Mouse (Mus musculus) intestine, postnatal 0 days (tissue): ENCODE results near the gene Lias. TPM values are rescaled to one million over a fixed set of nuclear protein-coding genes. Genes with fewer than 3 reads are reported as not detected.

Source experiments
- ATAC-seq: fragments of 200-750 bp; cut with Nextera tagmentation; 2 replicates; pipeline ENCODE4 v1.8.0; 2017; ENCODE audit warnings: mild to moderate bottlenecking, moderate TSS enrichment, moderate library complexity
- H3K27ac ChIP-seq: fragments of 300-500 bp; sonication (generic); 2 replicates; pipeline ENCODE4 v1.5.1; 2014; ENCODE audit warnings: mild to moderate bottlenecking, low read depth, low read length, moderate library complexity
- H3K27me3 ChIP-seq: fragments of 300-500 bp; sonication (generic); replicated peaks from 2 replicates; pipeline ENCODE4 v1.6.1; 2014; ENCODE audit warnings: low read length, mixed read lengths; ENCODE audit not compliant: control insufficient read depth, insufficient read depth
- H3K36me3 ChIP-seq: fragments of 300-500 bp; sonication (generic); 2 replicates; pipeline ENCODE4 v1.6.1; 2014; ENCODE audit warnings: mild to moderate bottlenecking, moderate library complexity; ENCODE audit not compliant: control insufficient read depth, insufficient read depth
- H3K4me1 ChIP-seq: fragments of 300-500 bp; sonication (generic); replicated peaks from 2 replicates; pipeline ENCODE4 v1.6.1; 2014; ENCODE audit warnings: antibody characterized with exemption, low read length, mixed read lengths; ENCODE audit not compliant: control insufficient read depth, insufficient read depth
- H3K4me2 ChIP-seq: fragments of 300-500 bp; sonication (generic); replicated peaks from 2 replicates; pipeline ENCODE4 v1.6.1; 2014; ENCODE audit warnings: low read depth, mild to moderate bottlenecking, moderate library complexity
- H3K4me3 ChIP-seq: fragments of 300-500 bp; sonication (generic); 2 replicates; pipeline ENCODE4 v1.5.1; 2014; ENCODE audit warnings: low read depth, low read length
- H3K9ac ChIP-seq: fragments of 300-500 bp; sonication (generic); 2 replicates; pipeline ENCODE4 v1.6.1; 2014; ENCODE audit warnings: mild to moderate bottlenecking, low read depth, low read length
- H3K9me3 ChIP-seq: fragments of 300-500 bp; sonication (generic); 2 replicates; pipeline ENCODE4 v1.6.1; 2016; ENCODE audit warnings: mixed run types; ENCODE audit not compliant: control insufficient read depth
- CTCF ChIP-seq: sonication (generic); IDR thresholded peaks from 2 replicates; pipeline ENCODE4 v1.5.1; 2016; ENCODE audit warnings: low read depth, mild to moderate bottlenecking, control low read depth, antibody characterized with exemption, moderate library complexity
- WGBS: fragments of 180-500 bp; shearing (Covaris S2); extraction: QIAGEN DNeasy Blood & Tissue Kit; methylation state at CpG from one replicate; pipeline ENCODE4 v1.1.7; 2014; 5-methylcytosine and 5-hydroxymethylcytosine counted together
- polyA plus RNA-seq: library from polyadenylated mRNA; unstranded; fragments of >200 nt; fragmentation: Nextera tagmentation; extraction: Ambion mirVana; gene quantifications from 2 replicates; pipeline ENCODE4 v1.2.1, GENCODE M21; 2015

The Lias gene
- polyA plus RNA-seq, 1 experiment from 2014 or later: 40.6 TPM

DNA sequence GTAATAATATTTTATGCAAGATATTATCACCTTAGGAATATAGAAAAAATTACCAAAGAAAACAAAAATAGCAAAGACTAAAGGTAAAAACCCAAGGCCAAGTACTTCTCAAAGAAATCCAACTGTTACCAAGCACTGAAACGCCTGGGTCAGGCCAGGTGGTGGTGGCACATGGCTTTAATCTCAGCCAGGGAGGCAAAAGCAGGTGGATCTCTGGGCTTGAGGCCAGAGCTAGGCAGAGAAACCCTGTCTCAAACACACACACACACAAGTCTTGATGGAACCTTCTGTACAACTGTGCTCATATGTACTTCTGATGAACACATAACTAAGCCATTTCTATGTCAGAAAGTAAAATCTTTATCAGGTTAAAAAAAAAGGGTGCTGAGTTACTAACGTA lies 56.5 kb downstream of the Lias start:
- 83% methylated on average over 2 of the region's 2 CpGs for WGBS
- TF ChIP-seq CTCF: no peak

DNA sequence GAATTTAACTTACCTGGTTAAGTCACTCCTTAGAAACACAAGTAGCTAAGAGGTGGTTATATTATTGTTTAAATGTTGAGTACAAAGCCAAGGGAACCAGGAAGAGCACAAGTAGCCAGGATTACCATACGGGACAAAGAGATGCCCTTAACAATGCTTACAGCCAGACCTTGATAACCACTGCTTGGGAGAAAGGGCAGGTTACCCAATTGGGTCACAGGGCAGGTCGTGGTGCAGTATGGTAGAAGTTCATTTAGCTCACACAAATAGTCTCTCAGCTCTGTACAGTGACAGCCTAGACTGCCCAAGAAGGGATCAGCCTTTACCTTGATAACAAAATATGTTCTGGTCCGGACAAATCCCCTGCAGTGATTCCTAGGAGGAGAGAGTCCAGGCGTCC lies 57.6 kb downstream of the Lias start:
- H3K4me1 ChIP-seq: no peaks in the 10 kb centered on the region
- H3K36me3 ChIP-seq: peaks cover 42% of the 10 kb centered on the region; the same call in 1 of the 2 replicates
- H3K9ac ChIP-seq: no peak overlapping the region
- no peak overlapping the region for H3K27ac ChIP-seq
- no peaks in the 10 kb centered on the region for H3K27me3 ChIP-seq
- H3K4me2 ChIP-seq: no peak overlapping the region
- H3K9me3 ChIP-seq: no peaks in the 10 kb centered on the region
- H3K4me3 ChIP-seq: no peak overlapping the region
- WGBS: 78% methylated on average over 4 of the region's 4 CpGs
- no peak for TF ChIP-seq CTCF
- ATAC-seq: no peak

More for the DNA sequence above, 56.5 kb downstream of the Lias start:
- Histone ChIP-seq H3K27me3 (no peaks in the 10 kb centered on the region), H3K4me2 (no peak overlapping the region), H3K9me3 (no peaks in the 10 kb centered on the region), H3K4me3 (no peak overlapping the region), H3K27ac (no peak overlapping the region), H3K9ac (no peak overlapping the region), H3K36me3 (peaks cover 37% of the 10 kb centered on the region; the same call in 1 of the 2 replicates), H3K4me1 (no peaks in the 10 kb centered on the region)
- no peak for ATAC-seq

- WGBS: 36% methylated on average over 5 of the region's 5 CpGs
- Histone ChIP-seq H3K27ac (no peak overlapping the region), H3K9ac (no peak overlapping the region), H3K4me2 (no peak overlapping the region), H3K4me1 (no peaks in the 10 kb centered on the region), H3K9me3 (no peaks in the 10 kb centered on the region), H3K27me3 (no peaks in the 10 kb centered on the region), H3K36me3 (peaks cover 37% of the 10 kb centered on the region; the same call in 1 of the 2 replicates), H3K4me3 (no peak overlapping the region)
- peak; percentile 55 for ATAC-seq
- no peak for TF ChIP-seq CTCF
Measured at GRCm38 (mm10) chr5:65454771-65455170, 63.5 kb downstream of the Lias start.

DNA sequence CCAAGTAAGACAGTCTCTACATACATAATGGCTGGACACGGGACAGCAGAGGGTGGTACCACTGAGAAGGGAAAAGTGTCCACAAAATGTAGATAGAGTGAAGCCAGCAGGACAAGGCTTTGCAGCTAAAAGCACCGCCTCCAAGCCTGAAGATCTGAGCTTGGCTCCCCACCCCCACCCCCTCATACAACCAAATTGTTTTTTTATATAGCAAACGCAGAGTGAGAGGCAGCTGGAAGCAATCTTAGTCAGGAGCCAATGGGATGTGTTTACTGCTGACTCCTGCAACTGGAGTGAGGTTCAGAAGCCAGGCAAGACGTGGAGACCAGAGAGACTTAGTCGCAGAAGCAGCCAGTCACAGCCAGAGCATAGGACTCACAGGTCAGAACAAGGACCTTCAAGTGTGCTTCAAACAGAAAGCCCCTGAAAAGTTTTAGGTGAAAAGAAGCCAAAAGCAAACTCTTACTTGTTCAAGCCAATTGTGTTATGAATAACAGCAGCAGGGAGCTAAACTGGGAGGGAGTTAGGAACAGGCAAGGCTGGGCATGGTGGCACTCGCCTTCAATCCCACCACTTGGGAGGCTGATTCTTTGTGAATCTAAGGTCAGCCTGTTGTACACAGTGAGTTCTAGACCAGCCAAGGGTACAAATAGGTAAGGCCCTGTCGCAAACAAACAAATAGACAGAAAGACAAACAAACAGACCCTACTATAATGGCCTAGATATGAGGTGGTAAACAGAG lies 66.0 kb downstream of the Lias start:
- H3K9ac ChIP-seq: no peak overlapping the region
- no peak overlapping the region for H3K27ac ChIP-seq
- H3K4me2 ChIP-seq: no peak overlapping the region
- no peaks in the 10 kb centered on the region for H3K9me3 ChIP-seq
- H3K36me3 ChIP-seq: peaks cover 18% of the 10 kb centered on the region; the same call in 1 of the 2 replicates
- TF ChIP-seq CTCF: no peak
- H3K27me3 ChIP-seq: no peaks in the 10 kb centered on the region
- 63% methylated on average over 7 of the region's 7 CpGs for WGBS
- no peak for ATAC-seq
- H3K4me1 ChIP-seq: no peaks in the 10 kb centered on the region
- H3K4me3 ChIP-seq: no peak overlapping the region

GRCm38 (mm10) chr5:65457846-65458245 lies 66.5 kb downstream of the Lias start:
- Histone ChIP-seq H3K27ac (no peak overlapping the region), H3K27me3 (no peaks in the 10 kb centered on the region), H3K9ac (no peak overlapping the region), H3K36me3 (peaks cover 14% of the 10 kb centered on the region; the same call in 1 of the 2 replicates), H3K4me1 (no peaks in the 10 kb centered on the region), H3K4me2 (no peak overlapping the region), H3K9me3 (no peaks in the 10 kb centered on the region), H3K4me3 (no peak overlapping the region)
- peak; percentile 28; the same call in 1 of the 2 replicates for ATAC-seq
- no peak for TF ChIP-seq CTCF
- WGBS: 54% methylated on average over 5 of the region's 5 CpGs

GRCm38 (mm10) chr5:65459454-65459853 lies 68.2 kb downstream of the Lias start:
- ATAC-seq: no peak
- no peak overlapping the region for H3K27ac ChIP-seq

More at GRCm38 (mm10) chr5:65459454-65459853, 68.2 kb downstream of the Lias start:
- Histone ChIP-seq H3K4me1 (no peaks in the 10 kb centered on the region), H3K36me3 (peaks cover 8% of the 10 kb centered on the region; the same call in 1 of the 2 replicates), H3K4me3 (no peak overlapping the region), H3K9me3 (no peaks in the 10 kb centered on the region), H3K9ac (no peak overlapping the region), H3K4me2 (no peak overlapping the region), H3K27me3 (no peaks in the 10 kb centered on the region)
- no peak for TF ChIP-seq CTCF
- 77% methylated on average over 3 of the region's 3 CpGs for WGBS

Other genes starting within 250 kb of the Lias start
- 1.7 TPM in 2 replicates for gene Wdr19, start 191.8 kb upstream of the Lias start, polyA plus RNA-seq
- 28.9 and 32.5 TPM in 2 replicates for gene Rfc1, start 55.8 kb upstream of the Lias start, polyA plus RNA-seq
- 2.6 and 3.8 TPM in 2 replicates for gene Klb, start 43.2 kb upstream of the Lias start, polyA plus RNA-seq
- gene Rpl9, start 53 bp upstream of the Lias start, polyA plus RNA-seq: 650 and 657 TPM in 2 replicates
- gene Ugdh, start 44.5 kb downstream of the Lias start, polyA plus RNA-seq: 298 and 303 TPM in 2 replicates
- not detected in 2 replicates for gene Gm43552, start 101.3 kb downstream of the Lias start, polyA plus RNA-seq
- 250 and 257 TPM in 2 replicates for gene Smim14, start 145.7 kb downstream of the Lias start, polyA plus RNA-seq
- 102 and 111 TPM in 2 replicates for gene Ube2k, start 145.7 kb downstream of the Lias start, polyA plus RNA-seq